Mouse (Mus musculus): ENCODE measurements around the gene Kcne3.

Gene Kcne3

GRCm38 (mm10) chr7:100181614-100182013 is 5.3 kb downstream of the Kcne3 start:
- no peak for DNase-seq (ENCODE audit: low read depth, low spot score)

GRCm38 (mm10) chr7:100182388-100182787 is 6.1 kb downstream of the Kcne3 start:
- DNase-seq (ENCODE audit: low read depth, low spot score) = no peak

DNA sequence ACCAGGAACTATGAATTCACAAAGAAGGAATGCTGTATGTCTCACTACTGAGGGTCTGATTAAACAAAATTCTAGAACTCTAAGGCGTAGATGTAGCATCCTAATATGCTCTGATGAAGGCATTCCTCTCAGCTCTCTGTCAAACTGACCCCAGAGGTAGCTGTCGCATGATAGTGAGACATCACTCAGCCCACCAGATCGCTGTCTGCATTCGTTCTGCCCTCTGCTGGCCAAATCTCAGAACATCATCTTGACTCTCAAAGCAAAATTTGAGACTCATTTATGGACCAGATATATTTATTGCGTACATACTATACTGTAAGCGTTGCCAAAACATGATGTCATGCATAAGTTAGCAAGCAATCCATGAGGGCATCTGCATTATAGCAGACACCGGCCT is 11.3 kb downstream of the Kcne3 start:
- peak; percentile 34 for DNase-seq (ENCODE audit: low read depth, low spot score)

DNA sequence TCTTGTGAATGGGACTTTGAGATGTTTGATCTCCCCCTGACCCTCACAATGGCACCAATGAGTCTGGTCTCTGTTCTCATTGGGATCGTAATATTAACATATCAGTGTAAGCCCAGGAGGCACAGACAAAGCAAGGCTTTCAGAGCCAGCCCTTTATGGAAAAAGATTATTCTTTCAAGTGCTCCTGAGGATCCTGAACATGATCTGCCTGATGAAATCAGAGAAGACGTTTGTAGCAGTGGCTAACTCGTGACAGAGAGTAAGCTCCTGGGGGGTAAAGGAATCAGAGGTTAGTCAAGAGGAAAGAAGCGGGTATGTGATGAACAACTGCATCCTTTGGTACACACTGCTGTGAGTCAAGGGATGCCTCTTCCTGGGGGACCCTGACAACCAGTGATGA is 13.9 kb downstream of the Kcne3 start:
- DNase-seq (ENCODE audit: low read depth, low spot score) = no peak

GRCm38 (mm10) chr7:100190778-100191177 is 14.5 kb downstream of the Kcne3 start:
- DNase-seq (ENCODE audit: low read depth, low spot score) = peak; percentile 33

DNA sequence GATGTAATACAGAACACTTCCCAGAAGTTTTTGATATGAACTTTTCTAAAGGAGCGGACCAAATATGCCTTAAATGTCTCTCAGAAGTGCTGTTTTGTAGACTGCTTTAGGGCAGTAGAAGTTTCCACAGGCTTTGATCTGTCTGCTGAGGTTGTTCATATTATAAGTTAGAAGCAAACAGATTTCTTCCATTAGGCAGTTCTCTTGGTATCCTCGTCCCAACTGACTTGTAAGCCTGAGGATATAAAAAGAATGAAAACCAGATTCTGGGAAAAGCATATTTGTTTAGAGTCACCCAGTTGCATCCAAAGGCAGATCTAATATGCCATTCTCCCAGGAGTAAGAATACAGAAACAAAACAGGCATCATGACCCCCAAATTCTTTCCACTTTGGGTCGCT is 24.9 kb downstream of the Kcne3 start:
- DNase-seq (ENCODE audit: low read depth, low spot score) = no peak

DNA sequence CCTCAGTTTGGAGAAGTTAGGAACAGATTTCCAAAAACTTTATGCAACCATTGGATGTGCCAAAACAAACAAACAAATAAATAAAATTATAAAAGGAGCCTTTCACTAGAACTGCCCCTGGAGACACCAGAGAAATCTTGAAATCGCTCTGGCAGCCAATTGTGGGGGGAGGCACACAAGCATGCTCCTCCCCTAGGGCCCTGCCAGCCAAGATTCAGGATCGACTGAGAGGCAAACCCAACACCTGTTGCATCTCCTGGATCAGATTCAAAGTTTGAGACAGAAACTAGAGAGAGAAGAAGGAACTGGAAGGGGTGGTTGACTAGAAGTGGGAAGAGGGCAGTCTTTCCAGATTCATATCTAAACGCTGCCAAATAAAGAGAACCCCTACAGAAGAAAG is 27.3 kb downstream of the Kcne3 start:
- DNase-seq (ENCODE audit: low read depth, low spot score) = no peak

DNA sequence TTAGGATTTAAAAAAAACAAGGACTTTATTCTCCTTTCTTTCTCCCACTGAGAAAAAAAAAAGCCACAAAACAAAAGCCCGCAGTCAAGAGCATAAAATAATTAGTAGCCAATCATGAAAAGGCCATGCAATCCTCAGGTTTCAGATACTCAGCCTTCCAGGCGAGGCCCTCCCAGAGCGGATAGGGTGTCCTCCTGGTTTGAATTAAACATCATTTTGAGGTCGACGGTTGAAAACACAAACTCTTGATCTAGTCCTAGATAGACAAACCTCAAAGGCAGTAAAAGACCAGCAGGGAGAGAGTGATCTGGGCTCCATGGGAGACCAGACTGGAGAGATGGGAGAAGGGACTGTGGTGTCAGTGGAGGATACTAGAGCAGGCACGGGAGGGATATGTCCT is 28.6 kb downstream of the Kcne3 start:
- DNase-seq (ENCODE audit: low read depth, low spot score) = no peak

GRCm38 (mm10) chr7:100206144-100206543 is 29.8 kb downstream of the Kcne3 start:
- DNase-seq (ENCODE audit: low read depth, low spot score) = no peak

DNA sequence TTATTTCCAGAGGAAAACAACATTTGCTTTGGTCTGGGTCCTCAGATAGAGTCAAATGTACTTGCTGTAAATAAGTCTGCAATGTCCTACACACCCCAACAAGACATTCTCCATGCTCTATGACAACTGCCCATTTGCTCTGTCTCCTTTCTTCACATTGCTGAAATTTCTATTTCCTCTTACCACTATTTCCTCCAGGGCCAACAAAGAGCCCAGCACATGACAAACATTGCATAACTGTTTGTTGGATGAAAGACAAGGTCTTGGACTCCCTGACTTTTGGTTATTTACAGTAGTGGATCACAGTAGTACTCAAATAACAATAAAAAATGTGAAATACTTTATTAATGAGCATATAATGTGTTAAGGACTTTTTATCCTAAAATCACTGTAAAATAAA is 31.6 kb downstream of the Kcne3 start:
- DNase-seq (ENCODE audit: low read depth, low spot score) = no peak

DNA sequence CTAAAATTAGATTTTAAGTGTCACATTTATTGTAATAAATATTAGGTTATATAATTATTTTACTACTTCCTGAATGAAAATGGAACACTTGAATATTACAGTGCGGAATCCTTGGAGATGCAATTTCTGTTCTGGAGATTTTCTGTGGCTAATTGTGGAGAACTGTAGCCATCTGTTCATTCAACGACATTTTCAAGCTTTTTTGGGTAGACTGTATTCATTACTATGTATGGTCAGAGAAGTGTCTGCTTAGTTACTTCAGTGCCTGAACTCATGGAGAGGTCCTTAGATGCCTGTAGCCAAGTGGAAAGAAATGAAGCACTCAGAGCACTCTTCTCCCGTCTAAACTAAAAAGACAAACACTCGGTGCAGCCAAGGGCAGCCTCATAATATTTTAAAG is 38.0 kb downstream of the Kcne3 start:
- DNase-seq (ENCODE audit: low read depth, low spot score) = no peak

DNA sequence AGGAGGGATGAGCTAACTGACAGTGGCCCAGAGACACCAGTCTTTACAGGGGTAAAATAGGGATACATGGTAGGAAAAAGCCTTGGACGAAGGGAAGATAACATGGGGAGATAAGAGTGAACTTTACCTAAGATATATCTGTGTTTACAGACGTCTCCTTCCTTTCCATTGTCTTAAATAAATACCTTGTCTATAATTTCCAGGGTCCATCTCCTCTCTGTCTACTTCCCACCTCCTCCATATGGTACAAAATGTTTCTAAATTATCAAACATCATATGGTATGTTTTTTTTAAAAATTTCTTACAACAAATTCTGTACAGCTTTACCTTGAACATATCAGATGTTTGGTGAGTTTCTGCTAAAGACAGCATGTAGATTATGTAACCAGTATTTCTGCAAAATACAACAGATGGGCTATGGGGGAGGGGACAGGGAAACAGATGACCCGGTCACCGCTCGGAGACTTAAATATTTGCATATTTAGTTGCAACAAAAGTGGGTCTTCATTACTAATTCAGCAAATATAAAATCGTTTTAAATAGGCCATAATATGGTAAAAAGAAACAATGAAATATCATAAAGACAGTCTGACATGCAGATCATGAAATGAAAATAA is 38.9 kb downstream of the Kcne3 start:
- no peak for DNase-seq (ENCODE audit: low read depth, low spot score)

DNA sequence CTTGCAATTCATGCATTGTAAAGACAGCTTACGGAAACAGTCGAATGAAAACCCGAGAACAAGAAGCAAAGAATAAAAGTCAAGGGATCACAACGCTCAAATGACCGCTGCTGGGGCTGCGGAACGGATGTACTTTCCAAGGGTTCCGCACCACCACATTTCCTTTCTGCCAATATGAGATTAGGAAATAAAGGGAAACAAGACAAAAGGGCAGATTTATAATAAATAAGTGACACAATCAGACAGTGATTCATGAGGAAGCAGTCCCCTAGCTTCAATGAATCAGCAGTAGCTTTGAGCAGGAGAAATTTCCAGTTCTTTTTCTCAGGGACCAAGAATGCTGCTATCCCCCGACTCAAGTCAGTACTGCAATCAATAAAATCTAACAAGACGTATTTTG is 39.7 kb downstream of the Kcne3 start:
- DNase-seq (ENCODE audit: low read depth, low spot score) = no peak

- DNase-seq (ENCODE audit: low read depth, low spot score) = no peak
Measured at GRCm38 (mm10) chr7:100216601-100217565, 40.6 kb downstream of the Kcne3 start.

GRCm38 (mm10) chr7:100227158-100227875 is 51.0 kb downstream of the Kcne3 start, which contains the start of gene Pgm2l1:
Pgm2l1 (plus strand) TSS chr7:100227394.
- DNase-seq (ENCODE audit: low read depth, low spot score) = peak; percentile 82

GRCm38 (mm10) chr7:100227896-100228525 is 51.7 kb downstream of the Kcne3 start:
- DNase-seq (ENCODE audit: low read depth, low spot score) = no peak

DNA sequence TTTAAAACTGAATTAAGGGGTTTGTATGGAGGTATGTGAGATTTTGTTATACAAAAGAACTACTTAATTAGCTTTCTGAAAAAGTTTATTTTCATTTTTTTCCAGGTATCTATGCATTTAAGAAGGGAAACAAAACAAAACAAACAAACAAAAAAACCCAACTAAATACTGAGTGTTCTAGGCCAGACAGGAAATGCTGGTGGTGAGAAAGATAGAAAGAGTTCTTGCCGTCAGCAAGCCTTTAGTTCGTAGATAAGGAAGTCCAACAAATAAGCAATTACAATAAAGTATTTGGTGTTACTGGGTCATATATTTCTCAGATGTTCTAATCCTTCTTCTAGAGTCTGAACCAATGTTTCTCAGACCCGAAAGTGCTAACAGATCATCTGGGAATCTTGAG is 52.7 kb downstream of the Kcne3 start:
- DNase-seq (ENCODE audit: low read depth, low spot score) = no peak

- DNase-seq (ENCODE audit: low read depth, low spot score) = no peak
Measured at GRCm38 (mm10) chr7:100230646-100231045, 54.3 kb downstream of the Kcne3 start.

GRCm38 (mm10) chr7:100231661-100232060 is 55.4 kb downstream of the Kcne3 start:
- no peak for DNase-seq (ENCODE audit: low read depth, low spot score)

DNA sequence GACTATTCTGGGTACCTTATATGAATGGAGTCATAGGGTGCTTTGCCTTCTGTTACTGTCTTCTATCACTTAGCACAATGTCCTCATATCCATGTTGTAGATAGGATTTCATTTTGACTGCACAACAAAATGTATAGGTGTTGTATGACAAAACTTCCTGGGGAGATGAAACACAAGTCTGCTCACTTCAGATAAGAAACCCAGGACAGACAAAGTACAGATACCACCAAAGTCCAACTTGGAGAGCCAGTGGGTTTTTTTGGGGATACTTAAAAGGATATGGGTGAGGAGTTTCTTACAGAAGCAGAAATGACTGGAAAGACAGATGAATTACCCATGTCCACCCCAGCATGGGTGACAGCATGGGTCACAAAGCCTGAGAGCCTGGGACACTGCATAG is 57.4 kb downstream of the Kcne3 start:
- no peak for DNase-seq (ENCODE audit: low read depth, low spot score)

Data from retina, adult 2 months (tissue).